Mouse (Mus musculus): ENCODE data around the gene Ddx46.

GRCm38 (mm10) chr13:55599566-55600540 is 35.0 kb upstream of the Ddx46 start, which contains the start of gene B4galt7:
- TF ChIP-seq POLR2A (IDR thresholded peaks at IDR 0.05; ENCODE audit: low read depth, low read length) (no peak), CTCF (conservative IDR thresholded peaks at IDR 0.05; ENCODE audit: insufficient read depth, insufficient read length, low read depth, low read length) (no peak)

Data from kidney, adult 2 months (tissue).